Mouse (Mus musculus): Measurements from ENCODE around the gene Timm8a2.

DNA sequence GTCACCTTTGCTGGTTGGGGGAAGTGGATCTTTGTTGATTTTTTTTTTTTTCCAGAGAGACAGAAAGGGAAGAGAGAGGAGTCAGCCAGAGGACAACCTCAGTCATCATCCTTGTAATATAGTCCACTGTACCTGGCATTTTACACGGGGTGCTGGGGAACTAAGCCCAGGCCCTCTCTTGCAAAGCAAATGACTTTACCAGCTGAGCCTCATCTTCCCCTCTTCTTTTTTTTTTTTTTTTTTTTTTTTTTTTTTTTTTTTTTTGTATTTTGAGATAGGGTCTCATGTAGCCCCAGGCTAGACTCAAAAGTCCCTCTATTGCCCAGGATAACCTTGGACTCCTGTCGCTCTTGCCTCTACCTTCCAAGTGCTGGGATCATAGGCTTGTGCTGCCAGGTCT is 15.1 kb upstream of the Timm8a2 start:
- no peak for TF ChIP-seq CTCF (IDR thresholded peaks at IDR 0.05; ENCODE audit: insufficient read depth, low read depth, low read length)
- TF ChIP-seq POLR2A (IDR thresholded peaks at IDR 0.05; ENCODE audit: insufficient read depth, low read depth, low read length): no peak

Measured in olfactory bulb, adult 2 months (tissue).